Mouse (Mus musculus): ENCODE results near the gene Slc46a2.

DNA sequence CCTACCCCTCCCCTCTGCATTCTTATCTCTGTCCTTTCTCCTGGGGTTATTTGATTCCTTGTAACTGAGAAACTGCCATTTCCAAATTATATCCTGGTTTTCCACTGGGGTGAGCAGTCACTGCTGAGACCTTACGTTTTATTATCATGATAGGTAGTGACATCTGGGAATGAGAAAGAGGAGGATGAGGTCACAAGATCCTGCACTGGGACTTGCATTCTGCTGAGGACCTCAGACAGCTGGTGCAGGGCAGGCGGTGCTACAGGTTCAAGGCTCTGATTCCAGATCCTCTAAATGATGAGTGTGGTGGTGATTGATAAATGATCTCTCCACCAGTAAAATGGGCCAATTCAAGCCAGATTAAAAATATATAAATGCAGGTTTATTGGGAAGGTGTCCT, 54.4 kb downstream of the Slc46a2 start:
- no peak for TF ChIP-seq CTCF (IDR thresholded peaks at IDR 0.05; ENCODE audit: control insufficient read depth, insufficient read depth, low read length)
- TF ChIP-seq POLR2A (IDR thresholded peaks at IDR 0.05; ENCODE audit: borderline replicate concordance, control insufficient read depth, low read depth, low read length): no peak

Measured in bone marrow, adult 2 months (tissue).